Mouse (Mus musculus): ENCODE data around the gene Sowaha.

- TF ChIP-seq GATA1 (IDR thresholded peaks at IDR 0.05; ENCODE audit: borderline replicate concordance, low read length) (no peak), FLI1 (IDR thresholded peaks at IDR 0.05; ENCODE audit: low read length) (no peak)
Observed at GRCm38 (mm10) chr11:53483159-53483891, 3.3 kb upstream of the Sowaha start.
